Mouse (Mus musculus) forebrain, embryonic 14.5 days (tissue): ENCODE data around the gene Tbc1d13. TPM values are rescaled to one million over a fixed set of nuclear protein-coding genes. Genes with fewer than 3 reads are reported as not detected.

ENCODE experiments used
- ATAC-seq: fragments of 200-750 bp; cut with Nextera tagmentation; 2 replicates; pipeline ENCODE4 v1.8.0; 2017; ENCODE audit warnings: mild to moderate bottlenecking, moderate library complexity
- DNase-seq: peaks from one replicate; pipeline ENCODE4 v3.0.0-alpha.2; 2015; ENCODE audit warnings: low spot score
- H3K27ac ChIP-seq: fragments of 300-500 bp; sonication (generic); 2 replicates; pipeline ENCODE4 v1.5.1; 2014; ENCODE audit warnings: low read depth, mild to moderate bottlenecking, control low read depth, low read length, moderate library complexity
- H3K27me3 ChIP-seq: fragments of 300-500 bp; sonication (generic); replicated peaks from 2 replicates; pipeline ENCODE4 v1.6.1; 2014; ENCODE audit warnings: low read length, control low read depth, mixed read lengths; ENCODE audit not compliant: control insufficient read depth, insufficient read depth
- H3K36me3 ChIP-seq: fragments of 300-500 bp; sonication (generic); 2 replicates; pipeline ENCODE4 v1.6.1; 2014; ENCODE audit warnings: low read length, control low read depth; ENCODE audit not compliant: control insufficient read depth, insufficient read depth
- H3K4me1 ChIP-seq: fragments of 300-500 bp; sonication (generic); 2 replicates; pipeline ENCODE4 v1.6.1; 2014; ENCODE audit warnings: antibody characterized with exemption, low read length, control low read depth; ENCODE audit not compliant: control insufficient read depth, insufficient read depth
- H3K4me2 ChIP-seq: fragments of 300-500 bp; sonication (generic); 2 replicates; pipeline ENCODE4 v1.6.1; 2014; ENCODE audit warnings: mild to moderate bottlenecking, control low read depth, low read length
- H3K4me3 ChIP-seq: fragments of 300-500 bp; sonication (generic); 2 replicates; pipeline ENCODE4 v1.5.1; 2014; ENCODE audit warnings: low read depth, low read length, control low read depth
- H3K9ac ChIP-seq: fragments of 300-500 bp; sonication (generic); 2 replicates; pipeline ENCODE4 v1.6.1; 2014; ENCODE audit warnings: mild to moderate bottlenecking, low read length, control low read depth, moderate library complexity
- H3K9me3 ChIP-seq: fragments of 300-500 bp; sonication (generic); replicated peaks from 2 replicates; pipeline ENCODE4 v1.6.1; 2016; ENCODE audit warnings: low read length, control low read depth, mixed read lengths; ENCODE audit not compliant: control insufficient read depth
- WGBS: fragments of 180-500 bp; shearing (Covaris S2); extraction: QIAGEN DNeasy Blood & Tissue Kit; methylation state at CpG from one replicate; pipeline ENCODE4 v1.1.7; 2014; 5-methylcytosine and 5-hydroxymethylcytosine counted together
- polyA plus RNA-seq: library from polyadenylated mRNA; unstranded; fragments of >200 nt; fragmentation: Nextera tagmentation; extraction: Ambion mirVana; gene quantifications from 2 replicates; pipeline ENCODE4 v1.2.1, GENCODE M21; 2014

Gene Tbc1d13
- polyA plus RNA-seq, 1 experiment from 2014 or later: 16.4 TPM

DNA sequence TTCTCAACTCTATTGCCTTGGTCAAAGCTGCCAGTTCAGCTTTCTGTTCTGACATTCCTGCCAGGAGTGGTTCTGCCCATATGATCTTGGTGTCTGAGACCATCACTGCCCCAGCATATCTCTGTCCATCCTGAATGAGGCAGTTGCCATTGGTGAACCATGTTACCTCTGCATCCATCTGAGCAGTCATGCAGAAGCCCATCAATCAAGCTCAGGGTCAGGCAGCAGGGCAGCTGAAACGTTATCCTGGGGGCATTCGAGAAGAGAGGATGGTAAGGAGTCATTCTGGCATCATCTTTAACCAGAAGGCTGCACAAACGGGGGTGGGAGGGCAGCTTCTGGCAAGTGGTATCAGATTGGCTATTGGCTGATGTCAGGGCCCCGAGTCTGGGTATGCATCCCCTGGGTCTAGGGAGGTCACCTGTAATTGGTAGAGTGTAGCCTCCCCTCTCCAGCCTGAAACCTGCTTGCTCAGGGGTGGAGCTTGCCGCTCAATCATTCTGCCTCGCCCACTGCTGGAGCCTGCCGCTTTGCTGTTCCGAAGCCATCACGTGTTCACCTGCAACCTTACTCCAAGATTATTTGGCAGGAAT is 30.9 kb downstream of the Tbc1d13 start:
- H3K9me3 ChIP-seq: peaks cover 6% of the 10 kb centered on the region; the same call in 1 of the 2 replicates
- no peak for ATAC-seq
- H3K4me2 ChIP-seq: no peak overlapping the region
- H3K4me3 ChIP-seq: no peak overlapping the region
- no peaks in the 10 kb centered on the region for H3K36me3 ChIP-seq
- no peak overlapping the region for H3K27ac ChIP-seq
- DNase-seq: no peak
- H3K9ac ChIP-seq: no peak overlapping the region
- no peaks in the 10 kb centered on the region for H3K27me3 ChIP-seq
- no peaks in the 10 kb centered on the region for H3K4me1 ChIP-seq
- WGBS: 68% methylated on average over 9 of the region's 9 CpGs

DNA sequence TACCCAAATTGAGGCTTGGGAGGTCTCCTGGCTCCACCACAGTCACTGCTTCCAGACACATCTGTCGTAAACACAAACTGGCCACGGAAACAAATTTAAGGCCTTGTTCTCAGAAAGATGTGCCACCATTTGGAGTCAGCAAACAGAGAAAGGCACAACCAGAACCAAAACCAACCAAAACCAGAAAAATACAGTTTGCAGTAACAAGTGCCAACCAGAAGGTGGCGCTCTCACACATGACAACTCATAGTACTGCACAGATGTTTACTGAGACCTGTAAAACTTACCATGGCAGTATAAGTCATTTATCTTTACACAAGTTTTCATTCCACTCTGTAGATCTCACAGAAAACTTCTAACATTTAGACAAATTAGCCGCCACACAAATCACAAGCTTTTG is 33.1 kb downstream of the Tbc1d13 start:
- Histone ChIP-seq H3K27me3 (no peaks in the 10 kb centered on the region), H3K9ac (no peak overlapping the region), H3K9me3 (peaks cover 6% of the 10 kb centered on the region; the same call in 1 of the 2 replicates), H3K4me1 (no peaks in the 10 kb centered on the region), H3K4me3 (no peak overlapping the region), H3K36me3 (no peaks in the 10 kb centered on the region), H3K4me2 (no peak overlapping the region), H3K27ac (no peak overlapping the region)
- WGBS: 58% methylated on average over 4 of the region's 4 CpGs
- no peak for DNase-seq
- ATAC-seq: no peak

DNA sequence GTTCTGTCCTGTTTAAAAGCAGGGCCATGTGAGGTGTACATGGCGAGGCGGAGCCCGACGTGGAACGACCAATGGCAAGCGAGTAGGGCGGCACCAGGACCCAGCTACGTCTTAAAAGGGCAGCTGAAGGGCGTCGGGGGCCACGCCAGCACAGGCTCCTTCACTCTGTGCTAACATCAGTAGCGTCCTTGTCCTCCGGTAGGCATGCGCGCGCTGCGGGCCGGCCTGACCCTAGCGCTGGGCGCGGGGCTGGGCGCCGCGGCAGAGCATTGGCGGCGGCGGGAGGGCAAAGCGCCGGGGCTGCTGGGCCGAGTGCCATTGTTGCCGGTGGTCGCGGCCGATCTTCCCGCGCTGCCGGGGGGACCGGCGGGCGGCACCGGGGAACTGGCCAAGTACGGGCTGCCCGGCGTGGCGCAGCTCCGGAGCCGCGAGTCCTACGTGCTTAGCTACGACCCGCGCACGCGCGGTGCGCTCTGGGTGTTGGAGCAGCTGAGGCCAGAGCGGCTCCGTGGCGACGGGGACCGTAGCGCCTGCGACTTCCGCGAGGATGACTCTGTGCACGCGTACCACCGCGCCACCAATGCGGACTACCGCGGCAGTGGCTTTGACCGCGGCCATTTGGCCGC is 37.9 kb downstream of the Tbc1d13 start, which contains the start of gene Endog:
Gene Endog (plus strand): TSS at position 123 of the 626 bp plus-strand sequence.
- WGBS: under 1% methylated on average over 73 of the region's 75 CpGs
- Histone ChIP-seq H3K9ac (peak within 1 kb of the TSS; percentile 71), H3K4me3 (peak within 1 kb of the TSS; percentile 59), H3K4me2 (peak within 1 kb of the TSS; percentile 82), H3K36me3 (peaks cover 35% of the 10 kb centered on the region), H3K4me1 (peaks cover 4% of the 10 kb centered on the region), H3K27ac (peak within 1 kb of the TSS; percentile 80), H3K27me3 (no peaks in the 10 kb centered on the region), H3K9me3 (peaks cover 6% of the 10 kb centered on the region; the same call in 1 of the 2 replicates)
- peak; percentile 96 for ATAC-seq
- peak; percentile 90 for DNase-seq

DNA sequence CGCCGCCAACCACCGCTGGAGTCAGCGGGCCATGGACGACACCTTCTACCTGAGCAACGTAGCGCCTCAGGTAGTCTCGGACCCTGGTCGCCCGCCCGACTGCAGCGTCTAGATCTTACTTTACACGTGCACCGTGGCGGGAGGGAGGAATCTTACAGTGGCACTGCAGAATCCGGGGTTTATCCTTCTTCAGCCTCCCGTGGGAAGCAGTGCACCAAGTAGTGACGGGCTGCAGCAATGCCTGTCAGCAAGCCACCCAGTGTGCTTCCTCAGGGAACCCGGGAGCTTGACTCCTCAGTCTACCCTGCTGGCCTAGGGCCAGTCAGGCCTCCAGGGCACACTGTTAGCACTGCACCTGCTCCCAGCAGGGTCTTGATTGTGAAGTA is 38.4 kb downstream of the Tbc1d13 start:
- peak; percentile 32; the same call in 1 of the 2 replicates for ATAC-seq
- H3K36me3 ChIP-seq: peaks cover 40% of the 10 kb centered on the region
- peak overlapping the region; percentile 71 for H3K9ac ChIP-seq
- no peaks in the 10 kb centered on the region for H3K27me3 ChIP-seq
- WGBS: 1% methylated on average over 19 of the region's 19 CpGs
- peak; percentile 25 for DNase-seq
- peak overlapping the region; percentile 82 for H3K4me2 ChIP-seq
- H3K27ac ChIP-seq: peak overlapping the region; percentile 80
- H3K4me3 ChIP-seq: peak overlapping the region; percentile 59
- peaks cover 4% of the 10 kb centered on the region for H3K4me1 ChIP-seq
- peaks cover under 1% of the 10 kb centered on the region; the same call in 1 of the 2 replicates for H3K9me3 ChIP-seq

DNA sequence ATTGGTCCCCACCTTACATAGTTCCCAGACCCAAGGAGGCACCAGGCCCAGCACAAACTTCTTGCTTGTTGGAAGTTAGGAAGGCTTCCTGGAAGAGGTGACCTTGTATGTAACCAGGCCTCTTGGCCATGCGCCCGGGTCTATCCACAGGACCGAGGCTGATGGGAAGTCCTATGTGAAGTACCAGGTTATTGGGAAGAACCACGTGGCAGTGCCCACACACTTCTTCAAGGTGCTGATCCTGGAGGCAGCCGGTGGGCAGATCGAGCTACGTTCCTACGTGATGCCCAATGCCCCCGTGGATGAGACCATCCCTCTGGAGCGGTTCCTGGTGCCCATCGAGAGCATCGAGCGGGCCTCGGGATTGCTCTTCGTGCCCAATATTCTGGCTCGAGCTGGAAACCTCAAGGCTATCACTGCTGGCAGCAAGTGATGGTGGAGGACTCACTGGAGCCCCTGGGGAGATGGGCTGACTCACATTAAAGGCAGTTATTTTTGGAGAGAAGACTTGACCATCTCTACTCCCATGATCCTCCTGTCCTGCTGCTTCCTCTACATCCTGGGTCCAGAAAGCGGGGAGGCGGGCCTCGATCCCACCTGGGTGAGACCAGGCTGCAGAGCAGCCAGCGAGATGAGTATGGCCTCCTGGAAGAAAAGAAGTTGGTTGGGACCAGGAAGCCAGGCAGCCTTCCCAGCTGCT is 40.1 kb downstream of the Tbc1d13 start:
- peaks cover 40% of the 10 kb centered on the region for H3K36me3 ChIP-seq

DNA sequence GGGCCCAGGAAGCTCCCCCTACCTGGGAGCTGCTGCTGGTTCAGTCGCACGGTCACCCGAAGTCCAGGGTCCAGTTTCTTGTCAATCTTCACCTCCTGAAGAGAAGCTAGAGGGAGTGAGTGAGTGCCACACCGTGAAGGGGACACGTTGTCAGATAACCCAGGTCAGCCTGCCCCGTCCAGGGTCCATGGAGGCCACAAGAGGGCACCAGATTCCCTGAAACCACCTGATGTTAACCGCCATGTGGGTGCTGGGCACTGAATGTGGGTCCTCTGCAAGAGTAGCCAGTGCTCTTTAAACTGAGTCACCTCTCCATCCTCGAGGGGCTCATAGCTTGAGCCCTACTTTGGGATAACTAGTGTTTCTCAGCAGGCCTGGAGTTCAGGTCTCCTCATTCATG is 42.4 kb downstream of the Tbc1d13 start:
- WGBS: 93% methylated on average over 8 of the region's 8 CpGs
- peaks cover 12% of the 10 kb centered on the region for H3K4me1 ChIP-seq
- H3K27me3 ChIP-seq: no peaks in the 10 kb centered on the region
- peaks cover 40% of the 10 kb centered on the region for H3K36me3 ChIP-seq
- H3K4me3 ChIP-seq: no peak overlapping the region
- no peak overlapping the region for H3K4me2 ChIP-seq
- H3K27ac ChIP-seq: no peak overlapping the region
- no peaks in the 10 kb centered on the region for H3K9me3 ChIP-seq
- ATAC-seq (no peak), DNase-seq (no peak)
- H3K9ac ChIP-seq: no peak overlapping the region

More for the DNA sequence above, 40.1 kb downstream of the Tbc1d13 start:
- Histone ChIP-seq H3K27me3 (no peaks in the 10 kb centered on the region), H3K4me3 (no peak overlapping the region), H3K9ac (no peak overlapping the region), H3K9me3 (no peaks in the 10 kb centered on the region), H3K27ac (no peak overlapping the region), H3K4me1 (peaks cover 12% of the 10 kb centered on the region), H3K4me2 (no peak overlapping the region)
- DNase-seq: no peak
- ATAC-seq: no peak
- WGBS: 95% methylated on average over 20 of the region's 20 CpGs

DNA sequence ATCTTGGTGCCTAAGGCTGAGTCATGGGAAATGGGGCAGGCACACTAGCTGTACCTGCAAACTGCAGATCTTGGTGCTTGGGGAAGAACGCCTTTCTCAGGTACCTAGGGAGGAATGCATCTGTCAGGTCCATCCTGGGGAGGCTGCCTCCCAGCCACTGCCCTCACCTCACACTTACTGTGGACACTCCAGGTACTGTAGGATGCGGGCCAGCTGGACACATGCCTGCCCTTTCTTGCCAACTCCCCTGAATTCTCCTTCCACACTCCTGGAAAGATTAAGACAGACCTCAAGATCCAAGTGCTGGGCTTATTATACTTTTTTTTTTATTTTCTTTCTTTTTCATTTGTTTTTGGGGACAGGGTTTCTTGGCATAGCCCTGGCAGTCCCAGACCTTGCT is 43.0 kb downstream of the Tbc1d13 start:
- DNase-seq (no peak), ATAC-seq (no peak)
- H3K36me3 ChIP-seq: peaks cover 40% of the 10 kb centered on the region
- H3K9ac ChIP-seq: no peak overlapping the region
- no peaks in the 10 kb centered on the region for H3K9me3 ChIP-seq
- no peak overlapping the region for H3K4me2 ChIP-seq
- H3K27me3 ChIP-seq: no peaks in the 10 kb centered on the region
- no peak overlapping the region for H3K27ac ChIP-seq
- H3K4me3 ChIP-seq: no peak overlapping the region
- 93% methylated on average over 2 of the region's 2 CpGs for WGBS
- H3K4me1 ChIP-seq: peaks cover 12% of the 10 kb centered on the region

DNA sequence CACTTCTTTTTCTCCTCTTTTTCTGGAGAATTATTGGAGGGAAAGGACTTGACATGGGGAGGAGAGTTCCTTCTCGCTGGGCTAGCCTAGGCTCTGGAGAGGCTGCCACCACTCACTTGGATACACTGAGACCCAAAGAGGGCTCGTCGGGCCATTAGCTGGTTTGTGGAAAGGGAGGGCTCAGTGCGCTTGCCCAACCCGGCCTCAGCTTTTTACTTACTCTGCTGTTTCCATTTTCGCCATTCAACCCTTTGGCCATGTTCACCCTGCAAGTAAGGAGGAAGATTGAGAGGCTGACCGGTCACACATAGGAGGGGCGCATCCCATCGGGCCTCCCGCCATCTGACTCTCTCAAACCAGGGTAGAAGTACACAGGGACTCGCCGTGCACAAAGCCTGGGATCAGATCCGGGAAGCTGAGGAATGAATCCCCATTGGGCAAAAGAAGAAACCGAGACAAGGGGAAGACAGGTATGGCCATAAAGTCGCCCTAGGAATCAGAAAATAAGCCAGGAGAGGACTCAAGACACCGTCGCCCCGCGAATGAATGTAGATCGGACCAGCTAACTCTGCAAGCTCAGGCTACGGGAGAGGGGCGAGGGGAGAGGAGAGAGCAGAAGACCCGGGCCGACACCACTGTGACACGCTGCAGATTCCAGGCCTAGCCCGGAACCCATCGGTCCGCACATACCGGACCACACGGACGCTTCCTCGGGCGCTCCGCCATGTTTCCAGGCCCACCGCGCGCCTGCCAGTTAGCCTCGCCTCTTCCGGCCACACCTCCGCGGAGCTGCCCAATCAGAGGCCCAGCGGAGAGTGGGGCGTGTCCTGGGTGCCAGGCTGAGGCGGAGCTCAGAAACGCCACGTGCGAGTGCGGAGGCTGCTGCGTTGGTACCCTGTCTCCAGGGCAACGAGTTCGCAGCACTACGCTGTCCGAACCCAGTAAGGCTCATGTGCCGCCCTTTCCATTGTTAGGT is 44.4 kb downstream of the Tbc1d13 start, which contains the start of gene Spout1:
Gene Spout1 (minus strand): TSS at position 760 of the 976 bp plus-strand sequence.
- Histone ChIP-seq H3K27me3 (no peaks in the 10 kb centered on the region), H3K4me2 (peak within 1 kb of the TSS; percentile 94), H3K9me3 (no peaks in the 10 kb centered on the region), H3K27ac (no peak within 1 kb of the TSS), H3K36me3 (peaks cover 39% of the 10 kb centered on the region), H3K4me1 (peaks cover 9% of the 10 kb centered on the region), H3K4me3 (peak within 1 kb of the TSS; percentile 67), H3K9ac (peak within 1 kb of the TSS; percentile 71)
- peak; percentile 98 for DNase-seq
- 4% methylated on average over 49 of the region's 54 CpGs for WGBS
- ATAC-seq: peak; percentile 100
